Mouse (Mus musculus) heart, embryonic 16.5 days (tissue): ENCODE data around the gene Yap1. TPM values are rescaled to one million over a fixed set of nuclear protein-coding genes. Genes with fewer than 3 reads are reported as not detected.

Experiments used
- ATAC-seq: fragments of 200-750 bp; cut with Nextera tagmentation; replicated peaks from 2 replicates; pipeline ENCODE4 v1.8.0; 2017; ENCODE audit warnings: moderate number of reproducible peaks; ENCODE audit not compliant: insufficient read depth, low FRiP score; ENCODE audit errors: extremely low read depth
- H3K27ac ChIP-seq: fragments of 300-500 bp; sonication (generic); 2 replicates; pipeline ENCODE4 v1.5.1; 2014; ENCODE audit warnings: mild to moderate bottlenecking, low read length, control low read depth, moderate library complexity
- H3K27me3 ChIP-seq: fragments of 300-500 bp; sonication (generic); 2 replicates; pipeline ENCODE4 v1.6.1; 2014; ENCODE audit warnings: low read length, mixed read lengths; ENCODE audit not compliant: control insufficient read depth, insufficient read depth
- H3K36me3 ChIP-seq: fragments of 300-500 bp; sonication (generic); 2 replicates; pipeline ENCODE4 v1.6.1; 2014; ENCODE audit not compliant: control insufficient read depth, insufficient read depth
- H3K4me1 ChIP-seq: fragments of 300-500 bp; sonication (generic); 2 replicates; pipeline ENCODE4 v1.6.1; 2014; ENCODE audit warnings: low read length, mixed read lengths; ENCODE audit not compliant: control insufficient read depth, insufficient read depth
- H3K4me2 ChIP-seq: fragments of 300-500 bp; sonication (generic); 2 replicates; pipeline ENCODE4 v1.6.1; 2014; ENCODE audit warnings: low read depth, mild to moderate bottlenecking, control low read depth, low read length
- H3K4me3 ChIP-seq: fragments of 300-500 bp; sonication (generic); 2 replicates; pipeline ENCODE4 v1.5.1; 2014; ENCODE audit warnings: mild to moderate bottlenecking, control low read depth, low read length
- H3K9ac ChIP-seq: fragments of 300-500 bp; sonication (generic); 2 replicates; pipeline ENCODE4 v1.6.1; 2014; ENCODE audit warnings: low read length, control low read depth
- H3K9me3 ChIP-seq: fragments of 300-500 bp; sonication (generic); replicated peaks from 2 replicates; pipeline ENCODE4 v1.6.1; 2016; ENCODE audit warnings: low read length; ENCODE audit not compliant: control insufficient read depth
- WGBS: fragments of 180-500 bp; shearing (Covaris S2); extraction: QIAGEN DNeasy Blood & Tissue Kit; methylation state at CpG from one replicate; pipeline ENCODE4 v1.1.7; 2014; 5-methylcytosine and 5-hydroxymethylcytosine counted together
- polyA plus RNA-seq: library from polyadenylated mRNA; unstranded; fragments of >200 nt; fragmentation: Nextera tagmentation; extraction: Ambion mirVana; gene quantifications from 2 replicates; pipeline ENCODE4 v1.2.1, GENCODE M21; 2015

Yap1 gene
- polyA plus RNA-seq, 1 experiment from 2014 or later: 21.6 TPM

DNA sequence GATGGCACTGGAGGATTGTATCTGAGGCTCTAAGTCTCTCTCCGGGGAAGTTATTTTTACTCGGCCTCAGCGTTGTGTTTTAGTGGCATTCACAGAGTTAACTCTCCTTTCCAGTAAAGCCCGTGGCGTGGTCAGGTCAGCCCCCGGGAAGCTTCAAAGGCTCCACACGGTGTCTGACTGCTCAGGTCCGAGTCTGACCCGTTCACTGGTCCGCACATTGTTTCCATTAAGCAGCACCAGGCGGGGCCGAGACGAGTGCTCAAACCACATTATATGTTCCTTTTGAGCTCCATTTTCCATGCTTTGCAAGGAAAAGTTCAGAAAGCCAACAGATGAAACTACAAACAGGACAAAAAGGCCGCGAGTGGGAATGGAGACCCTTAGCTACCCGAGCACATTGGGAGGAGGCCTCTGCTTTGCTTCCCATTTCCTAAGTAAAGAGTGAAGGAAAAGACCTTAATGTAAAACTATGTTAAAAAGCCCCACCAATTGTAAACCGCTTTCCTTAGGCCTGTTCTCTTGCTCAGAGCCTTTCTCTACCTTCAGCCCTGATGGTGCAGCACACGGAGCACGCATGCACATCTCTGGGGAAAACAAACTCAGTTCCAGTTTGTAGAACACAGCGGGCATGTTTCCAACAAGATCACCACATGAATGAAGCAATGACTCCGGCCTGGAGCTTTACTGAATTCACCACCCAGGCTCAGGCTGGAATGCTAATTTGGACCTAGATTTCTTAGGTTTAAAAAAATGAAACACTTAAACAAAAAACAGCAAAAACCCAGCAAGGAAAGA is 42.8 kb downstream of the Yap1 start:
- H3K4me1 ChIP-seq: peaks cover 48% of the 10 kb centered on the region
- peak overlapping the region; percentile 30 for H3K27ac ChIP-seq
- H3K27me3 ChIP-seq: no peaks in the 10 kb centered on the region
- H3K4me3 ChIP-seq: no peak overlapping the region
- peaks cover 3% of the 10 kb centered on the region; the same call in 1 of the 2 replicates for H3K36me3 ChIP-seq
- 36% methylated on average over 21 of the region's 21 CpGs for WGBS
- no peak overlapping the region; the same call in 1 of the 2 replicates for H3K9ac ChIP-seq
- H3K9me3 ChIP-seq: no peaks in the 10 kb centered on the region
- H3K4me2 ChIP-seq: peak overlapping the region; percentile 18; the same call in 1 of the 2 replicates
- no peak for ATAC-seq

DNA sequence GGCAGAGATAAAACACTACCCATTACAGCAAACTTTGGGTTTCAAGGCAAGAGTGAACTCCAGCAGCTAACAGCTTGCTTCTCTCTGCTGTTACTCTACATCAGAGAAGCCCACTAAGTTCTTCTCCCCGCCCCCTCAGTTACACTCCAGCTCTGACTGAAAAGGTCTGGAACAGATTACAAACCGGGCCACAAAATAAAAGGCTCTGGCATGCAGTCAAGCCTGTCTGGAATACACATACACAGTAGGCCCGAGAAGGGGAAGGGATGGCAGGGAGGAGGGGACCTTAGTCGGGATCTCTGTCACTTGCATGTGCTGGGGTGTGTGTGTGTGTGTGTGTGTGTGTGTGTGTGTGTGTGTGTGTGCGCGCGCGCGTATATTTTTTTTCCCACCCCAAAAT is 44.0 kb downstream of the Yap1 start:
- no peak overlapping the region for H3K4me3 ChIP-seq
- H3K27me3 ChIP-seq: no peaks in the 10 kb centered on the region
- H3K9ac ChIP-seq: no peak overlapping the region
- peak overlapping the region; percentile 30 for H3K27ac ChIP-seq
- no peaks in the 10 kb centered on the region for H3K9me3 ChIP-seq
- WGBS: 49% methylated on average over 9 of the region's 9 CpGs
- ATAC-seq: peak; percentile 81
- no peak overlapping the region for H3K4me2 ChIP-seq
- H3K36me3 ChIP-seq: peaks cover 3% of the 10 kb centered on the region; the same call in 1 of the 2 replicates
- H3K4me1 ChIP-seq: peaks cover 44% of the 10 kb centered on the region

DNA sequence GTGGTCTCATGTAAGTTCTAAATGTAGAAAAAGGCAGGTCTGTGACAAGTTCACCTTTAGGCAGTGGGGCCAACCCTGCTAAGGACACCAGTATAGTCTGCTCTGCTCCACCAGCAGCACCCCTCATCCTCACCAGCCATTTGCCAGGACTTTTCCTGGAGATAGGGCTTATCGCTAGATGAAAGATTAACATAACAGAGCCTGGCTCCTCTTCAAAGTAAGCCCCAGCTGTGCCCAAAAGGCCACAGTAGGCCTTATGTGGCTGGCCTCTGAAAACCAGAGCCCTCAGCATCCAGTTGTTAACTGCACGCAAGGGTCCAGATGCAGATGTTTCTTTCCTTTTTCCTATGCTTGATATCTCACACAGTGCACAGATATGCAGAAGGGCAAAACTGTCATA is 45.1 kb downstream of the Yap1 start:
- 71% methylated on average over 2 of the region's 2 CpGs for WGBS
- H3K4me1 ChIP-seq: peaks cover 44% of the 10 kb centered on the region
- peaks cover 10% of the 10 kb centered on the region for H3K36me3 ChIP-seq
- no peak overlapping the region; the same call in 1 of the 2 replicates for H3K27ac ChIP-seq
- H3K9ac ChIP-seq: no peak overlapping the region
- no peaks in the 10 kb centered on the region for H3K9me3 ChIP-seq
- no peak overlapping the region for H3K4me2 ChIP-seq
- ATAC-seq: no peak
- no peaks in the 10 kb centered on the region for H3K27me3 ChIP-seq
- H3K4me3 ChIP-seq: no peak overlapping the region

DNA sequence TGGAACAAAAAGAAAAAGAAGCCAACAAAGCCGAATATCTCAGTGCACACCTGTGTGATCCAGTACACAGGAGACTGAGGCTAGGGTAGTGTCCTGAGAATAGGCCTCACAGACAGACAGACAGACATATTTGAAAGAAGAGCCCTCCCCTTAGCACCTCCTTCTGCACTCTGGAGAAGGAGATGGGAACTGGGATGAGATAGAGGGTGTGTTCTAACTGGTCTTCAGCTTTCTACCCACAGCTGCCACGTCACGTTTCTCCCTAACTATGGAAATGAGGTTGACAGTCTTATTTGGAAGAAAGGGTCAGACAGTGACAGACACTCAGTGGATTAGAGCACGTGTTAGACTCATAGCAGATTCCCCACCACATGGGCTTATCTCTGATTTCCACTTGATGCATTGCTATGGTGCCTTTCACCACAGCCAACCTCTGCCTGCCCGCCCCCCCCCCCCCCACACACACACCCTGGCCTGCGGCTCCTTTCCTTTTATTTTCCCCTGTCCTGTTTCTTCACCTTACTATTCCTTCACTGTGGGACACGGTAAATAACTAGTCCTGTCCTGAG is 46.3 kb downstream of the Yap1 start:
- H3K27ac ChIP-seq: 0 out of 2 replicates have a peak overlapping the region, but pooled peaks have one; percentile 43
- no peaks in the 10 kb centered on the region for H3K27me3 ChIP-seq
- peaks cover 42% of the 10 kb centered on the region for H3K4me1 ChIP-seq
- no peak overlapping the region for H3K4me2 ChIP-seq
- H3K9ac ChIP-seq: no peak overlapping the region
- 42% methylated on average over 7 of the region's 7 CpGs for WGBS
- ATAC-seq: 0 out of 2 replicates have a peak, but pooled peaks have one; percentile 15
- H3K9me3 ChIP-seq: no peaks in the 10 kb centered on the region
- peaks cover 12% of the 10 kb centered on the region for H3K36me3 ChIP-seq
- no peak overlapping the region for H3K4me3 ChIP-seq

DNA sequence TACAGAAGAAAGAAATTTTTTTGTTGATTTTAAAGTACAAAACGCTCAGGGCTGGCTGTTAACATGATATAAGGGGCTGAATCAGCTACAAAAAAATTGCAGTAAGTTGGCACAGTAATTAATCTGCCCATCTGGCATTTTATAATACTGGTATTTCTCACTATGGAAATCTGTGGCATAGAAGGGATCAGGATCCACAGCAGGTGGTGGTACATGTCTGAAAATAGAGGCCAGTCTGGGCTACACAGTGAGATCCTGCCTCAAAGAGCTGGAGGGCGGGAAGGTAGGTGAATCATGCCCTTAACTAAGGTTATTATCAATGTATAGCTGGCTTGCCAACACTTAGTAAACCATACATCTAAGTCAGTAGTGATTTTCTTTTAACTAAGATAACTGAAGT is 47.0 kb downstream of the Yap1 start:
- H3K4me1 ChIP-seq: peaks cover 40% of the 10 kb centered on the region
- H3K9ac ChIP-seq: no peak overlapping the region
- no peaks in the 10 kb centered on the region for H3K9me3 ChIP-seq
- H3K36me3 ChIP-seq: peaks cover 19% of the 10 kb centered on the region
- ATAC-seq: no peak
- H3K4me3 ChIP-seq: no peak overlapping the region
- WGBS: 85% methylated on average over 2 of the region's 2 CpGs
- H3K27ac ChIP-seq: no peak overlapping the region
- no peak overlapping the region for H3K4me2 ChIP-seq
- no peaks in the 10 kb centered on the region for H3K27me3 ChIP-seq

DNA sequence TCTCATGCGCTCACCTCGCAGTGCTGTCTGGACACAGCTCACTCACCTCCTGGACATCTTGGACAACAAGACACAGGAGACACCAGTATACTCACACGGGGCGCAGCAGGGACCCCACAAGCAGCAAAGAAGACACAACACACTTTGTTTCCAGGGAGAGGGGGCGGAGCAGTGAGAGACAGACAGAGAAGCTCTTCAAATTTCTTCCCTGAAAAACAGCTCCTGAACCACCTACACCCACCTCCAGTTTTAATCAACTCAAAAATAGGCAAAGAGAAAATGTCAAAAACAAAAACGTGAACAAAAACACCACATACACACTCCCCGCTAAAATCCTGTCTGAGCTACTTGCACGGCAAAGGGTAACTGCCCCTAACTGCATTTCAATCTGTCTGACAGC is 48.0 kb downstream of the Yap1 start:
- Histone ChIP-seq H3K36me3 (peaks cover 22% of the 10 kb centered on the region), H3K4me1 (peaks cover 30% of the 10 kb centered on the region), H3K27ac (no peak overlapping the region), H3K4me2 (no peak overlapping the region), H3K27me3 (no peaks in the 10 kb centered on the region), H3K4me3 (no peak overlapping the region), H3K9me3 (no peaks in the 10 kb centered on the region), H3K9ac (no peak overlapping the region)
- ATAC-seq: no peak
- 92% methylated on average over 8 of the region's 8 CpGs for WGBS

DNA sequence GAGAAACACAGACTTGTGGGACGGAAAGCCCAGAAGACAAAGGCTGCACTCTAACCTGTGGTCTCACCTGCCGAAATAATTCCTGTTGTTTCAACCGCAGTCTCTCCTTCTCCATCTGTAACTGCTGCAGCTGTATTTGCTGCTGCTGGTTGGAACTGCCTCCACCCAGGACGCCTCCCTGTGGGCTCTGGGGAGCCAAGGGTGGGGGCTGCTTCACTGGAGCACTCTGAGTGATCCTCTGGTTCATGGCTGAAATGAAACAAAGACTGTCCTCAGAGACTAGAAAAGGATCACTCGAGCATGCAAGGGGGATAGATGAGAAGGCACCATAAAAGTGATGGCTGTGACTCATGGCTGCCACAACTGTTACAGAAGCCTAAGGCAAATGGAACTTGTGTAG is 51.5 kb downstream of the Yap1 start:
- Histone ChIP-seq H3K36me3 (peaks cover 43% of the 10 kb centered on the region), H3K9me3 (no peaks in the 10 kb centered on the region), H3K27ac (no peak overlapping the region), H3K9ac (no peak overlapping the region), H3K27me3 (no peaks in the 10 kb centered on the region), H3K4me2 (no peak overlapping the region), H3K4me3 (no peak overlapping the region), H3K4me1 (0 out of 2 replicates have a peak, but pooled peaks cover under 1% of the 10 kb centered on the region)
- WGBS: 91% methylated on average over 5 of the region's 5 CpGs
- no peak for ATAC-seq

DNA sequence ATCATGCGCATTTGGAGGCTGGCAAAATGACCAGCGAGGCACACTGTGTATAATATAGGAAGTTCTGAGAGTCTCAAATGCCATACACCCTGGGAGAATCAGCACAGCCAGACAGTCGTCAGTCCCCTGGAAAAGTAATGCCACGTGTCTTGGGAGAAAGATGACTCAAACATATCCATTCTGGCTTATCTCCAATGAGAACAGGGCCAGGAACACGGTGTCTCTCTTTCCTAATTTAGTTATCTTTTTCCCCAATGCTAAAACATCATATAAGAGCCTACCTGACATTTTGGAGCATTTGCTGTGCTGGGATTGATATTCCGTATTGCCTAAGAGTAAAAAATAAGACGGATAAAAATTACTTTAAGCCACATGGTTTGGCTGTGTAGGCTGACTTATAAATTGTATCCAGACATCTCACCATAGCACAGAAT is 54.2 kb downstream of the Yap1 start:
- Histone ChIP-seq H3K27ac (no peak overlapping the region), H3K36me3 (peaks cover 54% of the 10 kb centered on the region)
- WGBS: 71% methylated on average over 7 of the region's 7 CpGs

DNA sequence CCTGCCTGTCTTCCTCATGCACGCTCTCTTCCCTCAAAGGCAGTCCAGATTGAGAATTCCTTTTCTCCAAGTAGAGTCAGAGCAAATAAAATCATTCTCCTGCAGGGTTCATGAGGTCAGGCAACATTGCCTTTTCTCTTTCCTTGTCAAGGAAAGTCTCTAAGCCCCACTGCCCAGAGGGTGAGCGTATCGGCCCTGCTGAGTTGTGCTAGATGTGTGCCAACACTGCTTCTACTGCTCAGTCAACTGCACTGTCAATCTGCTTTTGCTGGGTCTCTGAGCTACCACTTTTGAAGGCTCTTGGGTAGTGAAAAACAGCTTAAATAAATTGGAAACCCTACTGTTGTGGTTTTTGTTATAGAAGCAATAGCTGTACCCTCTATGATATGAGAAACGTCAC is 56.5 kb downstream of the Yap1 start:
- Histone ChIP-seq H3K4me2 (no peak overlapping the region), H3K9me3 (no peaks in the 10 kb centered on the region), H3K27me3 (no peaks in the 10 kb centered on the region), H3K36me3 (peaks cover 44% of the 10 kb centered on the region), H3K27ac (no peak overlapping the region), H3K4me1 (peaks cover 9% of the 10 kb centered on the region), H3K9ac (no peak overlapping the region), H3K4me3 (no peak overlapping the region)
- WGBS: 90% methylated on average over 4 of the region's 4 CpGs
- no peak for ATAC-seq

More for the DNA sequence above, 54.2 kb downstream of the Yap1 start:
- no peak overlapping the region for H3K4me3 ChIP-seq
- no peak overlapping the region for H3K9ac ChIP-seq
- ATAC-seq: no peak
- H3K27me3 ChIP-seq: no peaks in the 10 kb centered on the region
- no peak overlapping the region for H3K4me2 ChIP-seq
- H3K4me1 ChIP-seq: no peaks in the 10 kb centered on the region
- no peaks in the 10 kb centered on the region for H3K9me3 ChIP-seq
